Mouse (Mus musculus) heart, postnatal 14 days (tissue): ENCODE data around the gene Ccser1. TPM values are rescaled to one million over a fixed set of nuclear protein-coding genes. Genes with fewer than 3 reads are reported as not detected.

Source experiments
- DNase-seq, 2 experiments: peaks; one replicate each; pipeline ENCODE4 v3.0.0; 2021 to 2022
- intact Hi-C: fragments of 180-260 bp; cut with DNase I; formaldehyde crosslinking; loops from one replicate; pipeline ENCODE4 v1.15.1; 2025
- total RNA-seq, 2 experiments: library from RNA; stranded (reverse); gene quantifications; 2 replicates each; pipeline ENCODE4 v1.2.3; 2021

The Ccser1 gene
- total RNA-seq, 2 experiments from 2014 or later = 2.5 to 2.9 TPM

- no peak for DNase-seq
- intact Hi-C loops = no loop called here
Measured at GRCm38 (mm10) chr6:62264525-62264924, 1084.4 kb downstream of the Ccser1 start.

GRCm38 (mm10) chr6:62281256-62281655 lies 1101.1 kb downstream of the Ccser1 start:
- no peak for DNase-seq
- intact Hi-C loops = no loop called here

GRCm38 (mm10) chr6:62301576-62302312 lies 1121.6 kb downstream of the Ccser1 start:
- intact Hi-C loops = no loop called here
- DNase-seq = no peak

GRCm38 (mm10) chr6:62318627-62319026 lies 1138.5 kb downstream of the Ccser1 start:
- intact Hi-C loops = no loop called here
- no peak for DNase-seq

GRCm38 (mm10) chr6:62340319-62340718 lies 1160.2 kb downstream of the Ccser1 start:
- no peak for DNase-seq
- intact Hi-C loops = no loop called here

- DNase-seq = no peak
- intact Hi-C loops = no loop called here
Measured at GRCm38 (mm10) chr6:62367802-62368201, 1187.7 kb downstream of the Ccser1 start.
